Mouse (Mus musculus) C2C12 (cell line): Measurements from ENCODE around the gene A630023A22Rik. TPM values are rescaled to one million over a fixed set of nuclear protein-coding genes. Genes with fewer than 3 reads are reported as not detected.
A peak's percentile ranks its signal among the peaks of the same experiment; 100 is the strongest.

Source experiments
- H3K27me3 ChIP-seq: one replicate; pipeline ENCODE4 v1.6.1; 2011; ENCODE audit not compliant: control insufficient read depth, insufficient read depth, insufficient read length
- H3K36me3 ChIP-seq: one replicate; pipeline ENCODE4 v1.6.1; 2011; ENCODE audit not compliant: control insufficient read depth, insufficient read depth
- H3K4me3 ChIP-seq: one replicate; pipeline ENCODE4 v1.5.1; 2011; ENCODE audit warnings: mild to moderate bottlenecking, control low read depth; ENCODE audit not compliant: poor library complexity, insufficient read depth, severe bottlenecking
- H3K79me2 ChIP-seq: one replicate; pipeline ENCODE4 v1.6.1; 2011; ENCODE audit not compliant: control insufficient read depth, insufficient read depth
- H3K79me3 ChIP-seq: one replicate; pipeline ENCODE4 v1.6.1; 2011; ENCODE audit warnings: low read depth, control low read depth
- H3ac ChIP-seq: one replicate; pipeline ENCODE3; 2011; ENCODE audit warnings: low read depth; ENCODE audit not compliant: control insufficient read depth, insufficient read length
- CEBPB ChIP-seq: IDR thresholded peaks from one replicate; pipeline ENCODE4 v1.6.1; 2011; ENCODE audit warnings: low read depth, mild to moderate bottlenecking, control low read depth, moderate library complexity
- CTCF ChIP-seq: IDR thresholded peaks from one replicate; pipeline ENCODE4 v1.5.1; 2011; ENCODE audit not compliant: control insufficient read depth, insufficient read depth, insufficient read length
- FOSL1 ChIP-seq: IDR thresholded peaks from one replicate; pipeline ENCODE4 v1.8.0; 2011; ENCODE audit warnings: mild to moderate bottlenecking, low read length; ENCODE audit not compliant: poor library complexity, insufficient read depth, severe bottlenecking
- MAX ChIP-seq: IDR thresholded peaks from one replicate; pipeline ENCODE4 v1.6.1; 2011; ENCODE audit warnings: mild to moderate bottlenecking, control low read depth
- MYOD1 ChIP-seq: IDR thresholded peaks from one replicate; pipeline ENCODE4 v1.6.1; 2011; ENCODE audit warnings: low read depth; ENCODE audit not compliant: control insufficient read depth, insufficient read length
- MYOG ChIP-seq: IDR thresholded peaks from one replicate; pipeline ENCODE4 v1.6.1; 2011; ENCODE audit not compliant: control insufficient read depth, insufficient read length; ENCODE audit errors: extremely low read depth
- USF1 ChIP-seq: IDR thresholded peaks from one replicate; pipeline ENCODE4 v1.6.1; 2011; ENCODE audit warnings: low read depth, mild to moderate bottlenecking, control low read depth, moderate library complexity
- polyA plus RNA-seq: library from polyadenylated mRNA; unstranded; fragments of >200 nt; fragmentation: generic; extraction: Trizol; gene quantifications from one replicate; pipeline ENCODE4 v1.2.1, GENCODE M21; 2012; ENCODE audit warnings: missing spikeins

The A630023A22Rik gene
- polyA plus RNA-seq, 1 experiment, result 0.59 TPM

DNA sequence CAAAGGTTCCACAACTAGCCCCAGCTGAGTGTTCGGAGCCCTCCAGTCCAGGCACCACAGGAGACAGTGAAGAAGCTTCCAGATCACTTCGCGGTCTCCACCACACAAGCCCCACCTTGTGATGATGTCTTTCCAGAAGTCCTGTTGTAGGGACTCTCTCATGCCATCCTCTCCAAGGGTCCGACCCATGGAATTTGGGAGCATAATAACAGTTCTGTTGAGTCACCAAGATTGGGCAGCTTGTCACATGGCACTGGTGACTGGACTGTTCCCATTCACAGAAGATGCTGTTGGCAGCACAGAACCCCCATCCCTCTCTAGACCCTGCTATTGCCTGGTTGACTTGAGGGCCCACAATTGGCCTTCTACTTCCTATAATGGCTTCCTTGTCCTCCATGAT, 86.2 kb downstream of the A630023A22Rik start, which contains the start of gene Gm5460:
TSS of gene Gm5460 (plus strand) at position 378 of the 400 bp plus-strand sequence.
- Histone ChIP-seq H3K79me2 (no peaks in the 10 kb centered on the region), H3K27me3 (no peaks in the 10 kb centered on the region), H3K79me3 (no peaks in the 10 kb centered on the region), H3K36me3 (no peaks in the 10 kb centered on the region), H3K4me3 (no peak within 1 kb of the TSS), H3ac (no peak within 1 kb of the TSS)
- TF ChIP-seq CTCF (no peak), CEBPB (no peak)

DNA sequence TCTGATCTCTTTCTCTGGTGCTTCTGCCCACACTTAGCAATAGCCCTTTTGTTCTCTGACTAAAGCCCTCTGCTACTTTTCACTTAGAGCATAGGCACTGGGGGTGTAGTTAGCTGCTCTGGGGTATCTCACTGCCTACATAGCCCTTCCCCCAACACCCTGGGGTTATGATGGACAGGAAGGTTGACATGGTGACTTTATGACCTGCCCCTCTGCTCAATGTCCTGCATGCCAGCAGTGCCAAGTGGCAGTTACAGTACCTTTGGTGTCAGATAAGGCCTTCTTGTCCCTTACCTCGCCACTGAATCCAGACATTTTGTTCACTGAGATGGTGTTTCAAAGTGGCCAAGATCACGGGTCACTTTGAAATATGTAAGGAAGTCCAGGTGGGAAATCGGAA, 87.5 kb downstream of the A630023A22Rik start, which contains the start of gene Gm30083:
TSS of gene Gm30083 (minus strand) at position 120 of the 400 bp plus-strand sequence.
- H3K36me3 ChIP-seq, result no peaks in the 10 kb centered on the region
- H3K79me3 ChIP-seq, result no peaks in the 10 kb centered on the region
- H3K27me3 ChIP-seq, result no peaks in the 10 kb centered on the region
- no peak within 1 kb of the TSS for H3ac ChIP-seq
- TF ChIP-seq MYOD1 (no peak), USF1 (no peak), CTCF (no peak), MYOG (no peak), FOSL1 (no peak), MAX (no peak), CEBPB (no peak)
- no peaks in the 10 kb centered on the region for H3K79me2 ChIP-seq
- no peak within 1 kb of the TSS for H3K4me3 ChIP-seq

DNA sequence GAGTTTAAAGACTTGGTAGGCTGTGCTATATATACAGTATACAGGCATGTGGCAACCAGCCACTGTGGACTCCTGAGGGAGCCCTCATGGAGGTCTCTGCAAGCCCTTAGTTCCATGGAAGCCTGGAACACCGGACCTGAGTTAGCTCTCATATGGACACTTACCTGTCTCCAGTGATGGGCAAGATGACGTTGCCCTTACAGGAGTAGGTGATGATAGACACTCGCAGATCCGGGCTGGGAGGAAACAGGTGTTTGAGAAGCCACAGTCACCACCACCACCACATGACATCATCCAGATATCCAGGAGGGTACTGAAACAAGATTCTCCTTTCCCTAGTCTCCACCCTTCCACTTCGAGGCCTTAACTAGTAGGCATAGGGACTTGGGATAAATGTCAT, 100.2 kb downstream of the A630023A22Rik start:
- Histone ChIP-seq H3K4me3 (no peak overlapping the region), H3K27me3 (no peaks in the 10 kb centered on the region), H3K36me3 (no peaks in the 10 kb centered on the region), H3K79me2 (no peaks in the 10 kb centered on the region), H3ac (no peak overlapping the region), H3K79me3 (no peaks in the 10 kb centered on the region)
- no peak for TF ChIP-seq MYOG
- no peak for TF ChIP-seq CTCF
- TF ChIP-seq FOSL1, result no peak
- TF ChIP-seq CEBPB, result no peak
- no peak for TF ChIP-seq MYOD1
- no peak for TF ChIP-seq USF1
- TF ChIP-seq MAX, result no peak

DNA sequence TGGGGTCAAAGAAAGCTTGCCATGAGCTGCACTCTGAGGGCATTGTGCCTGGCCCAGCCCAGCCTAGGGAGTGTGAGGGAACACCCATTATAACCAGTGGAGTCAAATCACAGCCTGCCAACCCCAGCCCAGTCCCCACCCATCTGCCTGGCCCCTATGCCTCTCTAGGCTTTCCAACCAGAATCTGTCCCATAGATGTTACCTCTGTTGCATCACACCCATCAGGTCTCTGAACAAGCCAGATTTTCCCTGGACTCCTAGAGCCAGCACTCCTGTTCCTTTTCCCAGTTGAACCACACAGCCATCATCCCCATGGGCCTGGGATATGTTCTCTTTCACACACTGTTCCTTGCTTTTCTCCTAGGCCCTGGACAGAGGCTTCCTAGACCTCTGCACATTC, 101.1 kb downstream of the A630023A22Rik start:
- no peaks in the 10 kb centered on the region for H3K27me3 ChIP-seq
- H3K4me3 ChIP-seq, result no peak overlapping the region
- H3K79me3 ChIP-seq, result no peaks in the 10 kb centered on the region
- TF ChIP-seq CEBPB (peak; percentile 37), USF1 (no peak)
- H3K79me2 ChIP-seq, result no peaks in the 10 kb centered on the region
- no peaks in the 10 kb centered on the region for H3K36me3 ChIP-seq
- H3ac ChIP-seq, result no peak overlapping the region

Other genes starting within 250 kb of the A630023A22Rik start
- not detected for gene Gdf10, start 179.2 kb downstream of the A630023A22Rik start, polyA plus RNA-seq
- gene Gdf2, start 161.7 kb downstream of the A630023A22Rik start, polyA plus RNA-seq, result not detected
- gene Rbp3, start 148.8 kb downstream of the A630023A22Rik start, polyA plus RNA-seq, result not detected
- gene Zfp488, start 124.0 kb downstream of the A630023A22Rik start, polyA plus RNA-seq, result not detected
- not detected for gene Gm30083, start 87.6 kb downstream of the A630023A22Rik start, polyA plus RNA-seq
- gene Gm5460, start 86.0 kb downstream of the A630023A22Rik start, polyA plus RNA-seq, result not detected
- gene Antxrl, start 50.0 kb downstream of the A630023A22Rik start, polyA plus RNA-seq, result 0.01 TPM
- 33.1 TPM for gene Anxa8, start 16.8 kb downstream of the A630023A22Rik start, polyA plus RNA-seq
- 0.36 TPM for gene Npy4r, start 49.7 kb upstream of the A630023A22Rik start, polyA plus RNA-seq
- under 0.01 TPM for gene Gprin2, start 98.9 kb upstream of the A630023A22Rik start, polyA plus RNA-seq
- gene Syt15, start 116.8 kb upstream of the A630023A22Rik start, polyA plus RNA-seq, result 0.01 TPM
- 2.7 TPM for gene Shld2, start 207.7 kb upstream of the A630023A22Rik start, polyA plus RNA-seq
- gene Glud1, start 208.0 kb upstream of the A630023A22Rik start, polyA plus RNA-seq, result 136 TPM